Mouse (Mus musculus): ENCODE measurements at regions not wholly inside any gene's neighbourhood (a gene's known extent, or its start where the extent isn't known, plus 50 kb on each side); places are given as distances from the start of the nearest gene placed in this dataset.

- DNase-seq (ENCODE audit: low spot score) (peak; percentile 81), ATAC-seq (ENCODE audit: insufficient read depth, low FRiP score, low TSS enrichment) (peak; percentile 53)
- H3K27ac ChIP-seq (ENCODE audit: low read depth, low read length), result no peak overlapping the region
- H3K9ac ChIP-seq (ENCODE audit: low read length), result no peak overlapping the region
- H3K27me3 ChIP-seq (ENCODE audit: control insufficient read depth, insufficient read depth, low read length), result no peaks in the 10 kb centered on the region
- peak overlapping the region; percentile 22; the same call in 1 of the 2 replicates for H3K4me3 ChIP-seq (ENCODE audit: low read depth, low read length)
- 16% methylated on average over 31 of the region's 32 CpGs for WGBS
- H3K36me3 ChIP-seq (ENCODE audit: control insufficient read depth, insufficient read depth, low read length), result no peaks in the 10 kb centered on the region
- no peaks in the 10 kb centered on the region for H3K9me3 ChIP-seq (ENCODE audit: control insufficient read depth, low read length)
- no peaks in the 10 kb centered on the region for H3K4me1 ChIP-seq (ENCODE audit: control insufficient read depth, insufficient read depth, low read length)
- H3K4me2 ChIP-seq (ENCODE audit: low read depth), result peak overlapping the region; percentile 40
Measured at GRCm38 (mm10) chrX:12251853-12252679, 91.9 kb upstream of the Bcor start.

DNA sequence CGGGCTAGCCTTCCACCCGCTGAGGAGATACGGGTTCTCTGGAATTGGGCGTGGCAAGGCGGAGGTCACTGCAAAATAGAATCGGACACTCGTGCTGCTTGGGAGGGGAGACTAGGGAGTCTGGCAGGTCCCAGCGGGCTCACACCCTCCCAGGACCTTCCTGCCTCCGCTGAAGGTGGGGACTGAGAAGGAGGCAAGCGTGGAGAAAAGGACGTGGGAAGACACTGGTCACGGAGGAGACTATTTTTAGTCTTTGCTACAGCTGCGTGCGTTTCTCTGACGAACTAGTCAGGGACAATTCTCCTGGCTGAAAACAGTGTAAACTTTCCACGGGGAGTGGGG is 92.5 kb upstream of the Bcor start:
- H3K27ac ChIP-seq (ENCODE audit: low read depth, low read length), result no peak overlapping the region
- peak overlapping the region; percentile 22; the same call in 1 of the 2 replicates for H3K4me3 ChIP-seq (ENCODE audit: low read depth, low read length)
- 11% methylated on average over 16 of the region's 16 CpGs for WGBS
- no peak overlapping the region for H3K9ac ChIP-seq (ENCODE audit: low read length)
- no peaks in the 10 kb centered on the region for H3K4me1 ChIP-seq (ENCODE audit: control insufficient read depth, insufficient read depth, low read length)
- H3K9me3 ChIP-seq (ENCODE audit: control insufficient read depth, low read length), result no peaks in the 10 kb centered on the region
- DNase-seq (ENCODE audit: low spot score) (no peak), ATAC-seq (ENCODE audit: insufficient read depth, low FRiP score, low TSS enrichment) (no peak)
- H3K36me3 ChIP-seq (ENCODE audit: control insufficient read depth, insufficient read depth, low read length), result no peaks in the 10 kb centered on the region
- H3K4me2 ChIP-seq (ENCODE audit: low read depth), result peak overlapping the region; percentile 40
- H3K27me3 ChIP-seq (ENCODE audit: control insufficient read depth, insufficient read depth, low read length), result no peaks in the 10 kb centered on the region

GRCm38 (mm10) chrX:12256758-12257157 is 96.6 kb upstream of the Bcor start:
- ATAC-seq (ENCODE audit: insufficient read depth, low FRiP score, low TSS enrichment) (no peak), DNase-seq (ENCODE audit: low spot score) (no peak)
- Histone ChIP-seq H3K4me1 (ENCODE audit: control insufficient read depth, insufficient read depth, low read length) (no peaks in the 10 kb centered on the region), H3K27ac (ENCODE audit: low read depth, low read length) (no peak overlapping the region), H3K4me2 (ENCODE audit: low read depth) (no peak overlapping the region), H3K4me3 (ENCODE audit: low read depth, low read length) (no peak overlapping the region), H3K9ac (ENCODE audit: low read length) (no peak overlapping the region), H3K36me3 (ENCODE audit: control insufficient read depth, insufficient read depth, low read length) (no peaks in the 10 kb centered on the region), H3K27me3 (ENCODE audit: control insufficient read depth, insufficient read depth, low read length) (no peaks in the 10 kb centered on the region), H3K9me3 (ENCODE audit: control insufficient read depth, low read length) (no peaks in the 10 kb centered on the region)
- 84% methylated on average over 8 of the region's 8 CpGs for WGBS

DNA sequence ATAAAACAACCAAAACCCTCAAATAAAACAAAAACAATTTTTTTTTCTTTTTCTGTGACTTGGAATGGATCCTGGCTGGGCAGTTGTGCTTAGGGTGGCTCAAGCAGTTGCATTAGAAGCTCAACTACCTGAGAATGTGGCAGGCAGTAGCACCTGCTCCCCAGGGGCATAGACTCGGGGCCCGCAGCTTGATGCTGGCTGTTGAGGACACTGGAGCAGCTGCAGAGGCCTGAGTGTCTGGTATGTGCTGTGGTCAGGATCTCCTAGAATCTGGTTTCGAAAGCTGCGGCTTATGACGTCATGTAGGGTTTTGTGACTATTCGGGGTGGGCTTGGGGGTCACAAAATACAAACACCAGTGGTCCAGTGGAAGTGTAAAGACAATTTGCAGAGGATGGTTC is 103.7 kb upstream of the Bcor start:
- Histone ChIP-seq H3K9me3 (ENCODE audit: control insufficient read depth, low read length) (no peaks in the 10 kb centered on the region), H3K4me2 (ENCODE audit: low read depth) (no peak overlapping the region), H3K36me3 (ENCODE audit: control insufficient read depth, insufficient read depth, low read length) (no peaks in the 10 kb centered on the region), H3K4me1 (ENCODE audit: control insufficient read depth, insufficient read depth, low read length) (no peaks in the 10 kb centered on the region), H3K9ac (ENCODE audit: low read length) (no peak overlapping the region), H3K4me3 (ENCODE audit: low read depth, low read length) (no peak overlapping the region), H3K27ac (ENCODE audit: low read depth, low read length) (no peak overlapping the region), H3K27me3 (ENCODE audit: control insufficient read depth, insufficient read depth, low read length) (no peaks in the 10 kb centered on the region)
- DNase-seq (ENCODE audit: low spot score), result no peak
- WGBS, result 87% methylated on average over 6 of the region's 6 CpGs
- no peak for ATAC-seq (ENCODE audit: insufficient read depth, low FRiP score, low TSS enrichment)

DNA sequence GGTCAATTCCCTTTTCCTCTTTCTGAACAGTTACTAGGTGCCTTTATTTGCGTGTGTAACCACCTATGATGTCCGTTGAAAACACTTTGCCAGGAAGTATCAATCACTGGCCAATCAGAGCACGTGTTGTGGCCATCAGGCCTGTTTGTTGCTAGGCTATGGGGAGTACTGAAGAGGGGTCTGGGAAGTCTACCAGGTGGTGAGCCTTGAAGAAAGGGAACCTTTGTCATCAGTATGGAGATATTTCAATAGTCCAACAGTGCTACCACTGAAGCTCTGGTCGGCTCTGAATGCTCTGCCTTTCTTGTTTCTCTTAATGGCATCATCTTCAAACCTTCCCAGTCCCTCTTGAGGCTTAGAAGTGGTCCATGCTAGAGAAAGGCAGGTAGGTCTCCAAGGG is 124.6 kb upstream of the Bcor start:
- H3K27ac ChIP-seq (ENCODE audit: low read depth, low read length), result no peak overlapping the region
- H3K4me1 ChIP-seq (ENCODE audit: control insufficient read depth, insufficient read depth, low read length), result no peaks in the 10 kb centered on the region
- H3K9me3 ChIP-seq (ENCODE audit: control insufficient read depth, low read length), result no peaks in the 10 kb centered on the region
- no peaks in the 10 kb centered on the region for H3K36me3 ChIP-seq (ENCODE audit: control insufficient read depth, insufficient read depth, low read length)
- 57% methylated on average over 4 of the region's 4 CpGs for WGBS
- DNase-seq (ENCODE audit: low spot score) (no peak), ATAC-seq (ENCODE audit: insufficient read depth, low FRiP score, low TSS enrichment) (no peak)
- 0 out of 2 replicates have a peak, but pooled peaks cover 4% of the 10 kb centered on the region for H3K27me3 ChIP-seq (ENCODE audit: control insufficient read depth, insufficient read depth, low read length)
- no peak overlapping the region for H3K4me2 ChIP-seq (ENCODE audit: low read depth)
- no peak overlapping the region for H3K9ac ChIP-seq (ENCODE audit: low read length)
- no peak overlapping the region for H3K4me3 ChIP-seq (ENCODE audit: low read depth, low read length)

DNA sequence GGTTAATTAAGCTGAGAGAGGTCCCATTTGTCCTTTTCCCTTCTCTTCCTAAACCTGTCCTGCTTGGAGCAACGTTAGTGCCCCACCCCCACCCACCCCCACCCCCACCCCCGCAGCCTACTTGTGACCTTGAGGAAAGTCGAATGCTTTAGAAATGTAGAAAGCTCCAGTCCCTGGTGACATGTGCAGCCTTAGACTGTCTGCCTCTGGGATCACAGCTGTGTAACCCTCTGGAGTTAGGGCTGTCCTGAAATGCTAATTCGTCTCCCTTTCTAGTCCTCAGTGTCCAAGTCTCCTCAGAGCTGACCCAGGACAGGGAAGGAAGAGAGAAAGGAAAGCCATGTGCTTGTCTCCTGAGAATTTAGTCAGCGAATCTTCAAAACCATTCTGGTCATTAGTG is 125.0 kb upstream of the Bcor start:
- 0 out of 2 replicates have a peak, but pooled peaks cover 4% of the 10 kb centered on the region for H3K27me3 ChIP-seq (ENCODE audit: control insufficient read depth, insufficient read depth, low read length)
- H3K4me3 ChIP-seq (ENCODE audit: low read depth, low read length), result no peak overlapping the region
- H3K27ac ChIP-seq (ENCODE audit: low read depth, low read length), result no peak overlapping the region
- H3K9me3 ChIP-seq (ENCODE audit: control insufficient read depth, low read length), result no peaks in the 10 kb centered on the region
- H3K36me3 ChIP-seq (ENCODE audit: control insufficient read depth, insufficient read depth, low read length), result no peaks in the 10 kb centered on the region
- ATAC-seq (ENCODE audit: insufficient read depth, low FRiP score, low TSS enrichment) (no peak), DNase-seq (ENCODE audit: low spot score) (no peak)
- 40% methylated on average over 5 of the region's 5 CpGs for WGBS
- H3K4me2 ChIP-seq (ENCODE audit: low read depth), result no peak overlapping the region
- no peak overlapping the region for H3K9ac ChIP-seq (ENCODE audit: low read length)
- no peaks in the 10 kb centered on the region for H3K4me1 ChIP-seq (ENCODE audit: control insufficient read depth, insufficient read depth, low read length)

DNA sequence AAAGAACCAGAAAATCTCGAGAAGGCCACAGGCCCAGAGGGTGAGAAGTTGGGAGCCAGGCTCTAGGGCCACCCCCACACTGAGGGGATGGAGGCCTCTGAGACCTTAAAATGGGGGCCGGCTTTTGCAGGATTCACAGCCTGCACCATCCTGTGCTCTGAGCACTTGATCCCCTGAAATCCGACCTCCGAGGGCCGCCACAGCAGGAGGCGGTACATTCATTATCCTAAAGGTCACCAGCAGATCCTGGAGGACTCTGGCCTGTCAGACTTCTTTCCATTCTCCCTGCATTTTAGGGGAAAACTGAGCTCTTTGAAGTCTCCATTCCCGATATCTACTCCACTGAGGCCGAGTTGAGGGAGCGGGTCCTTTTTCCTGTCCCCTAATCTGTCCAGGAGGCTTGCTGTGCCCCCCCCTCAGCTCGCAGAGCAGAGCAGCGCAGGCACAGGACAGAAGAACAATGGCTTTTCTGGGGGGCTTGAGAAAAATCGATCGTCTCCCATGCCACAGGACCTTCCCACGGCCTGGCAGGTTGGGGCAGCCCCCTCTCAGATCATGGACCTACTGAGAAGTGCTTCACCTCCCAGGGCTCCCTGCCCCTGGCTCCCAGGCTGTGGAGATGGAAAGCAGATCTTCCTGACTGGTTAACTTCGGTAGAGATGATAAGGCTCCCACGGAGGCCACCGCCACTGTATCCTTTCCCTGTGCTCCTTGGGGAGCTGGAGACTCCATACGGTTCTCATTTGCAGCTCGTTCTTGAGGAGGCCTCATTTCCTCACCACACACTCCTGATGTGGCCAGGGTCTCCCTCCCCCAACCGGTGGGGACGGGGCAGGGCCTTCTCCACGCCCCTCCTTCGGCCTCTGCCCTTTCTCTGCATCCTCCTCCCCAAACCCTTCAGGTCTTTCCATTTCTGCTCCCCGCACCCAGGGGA is 126.1 kb upstream of the Bcor start:
- Histone ChIP-seq H3K27me3 (ENCODE audit: control insufficient read depth, insufficient read depth, low read length) (0 out of 2 replicates have a peak, but pooled peaks cover 4% of the 10 kb centered on the region), H3K9ac (ENCODE audit: low read length) (no peak overlapping the region), H3K36me3 (ENCODE audit: control insufficient read depth, insufficient read depth, low read length) (no peaks in the 10 kb centered on the region), H3K4me2 (ENCODE audit: low read depth) (no peak overlapping the region), H3K4me3 (ENCODE audit: low read depth, low read length) (no peak overlapping the region), H3K4me1 (ENCODE audit: control insufficient read depth, insufficient read depth, low read length) (no peaks in the 10 kb centered on the region), H3K27ac (ENCODE audit: low read depth, low read length) (no peak overlapping the region), H3K9me3 (ENCODE audit: control insufficient read depth, low read length) (no peaks in the 10 kb centered on the region)
- WGBS, result 19% methylated on average over 24 of the region's 24 CpGs
- ATAC-seq (ENCODE audit: insufficient read depth, low FRiP score, low TSS enrichment) (no peak), DNase-seq (ENCODE audit: low spot score) (no peak)

- ATAC-seq (ENCODE audit: insufficient read depth, low FRiP score, low TSS enrichment), result no peak
- H3K9ac ChIP-seq (ENCODE audit: low read length), result no peak overlapping the region
- H3K27me3 ChIP-seq (ENCODE audit: control insufficient read depth, insufficient read depth, low read length), result 0 out of 2 replicates have a peak, but pooled peaks cover 4% of the 10 kb centered on the region
- no peak for DNase-seq (ENCODE audit: low spot score)
- WGBS, result 20% methylated on average over 18 of the region's 18 CpGs
- no peak overlapping the region for H3K4me3 ChIP-seq (ENCODE audit: low read depth, low read length)
- no peaks in the 10 kb centered on the region for H3K4me1 ChIP-seq (ENCODE audit: control insufficient read depth, insufficient read depth, low read length)
- no peaks in the 10 kb centered on the region for H3K36me3 ChIP-seq (ENCODE audit: control insufficient read depth, insufficient read depth, low read length)
- H3K27ac ChIP-seq (ENCODE audit: low read depth, low read length), result no peak overlapping the region
- H3K9me3 ChIP-seq (ENCODE audit: control insufficient read depth, low read length), result no peaks in the 10 kb centered on the region
- H3K4me2 ChIP-seq (ENCODE audit: low read depth), result no peak overlapping the region
Measured at GRCm38 (mm10) chrX:12286910-12287522, 126.9 kb upstream of the Bcor start.

Measured in neural tube, embryonic 11.5 days (tissue).